Mouse (Mus musculus) erythroblast, embryonic 14.5 days (primary cell): Measurements from ENCODE around the gene Mdm4.

Experiments
- GATA1 ChIP-seq: IDR thresholded peaks from 2 replicates; pipeline ENCODE4 v1.6.1; 2012; ENCODE audit warnings: low read length, inconsistent platforms, mixed read lengths
- TAL1 ChIP-seq: IDR thresholded peaks from 3 replicates; pipeline ENCODE4 v1.6.1; 2012; ENCODE audit warnings: low read length, inconsistent platforms, mixed read lengths

DNA sequence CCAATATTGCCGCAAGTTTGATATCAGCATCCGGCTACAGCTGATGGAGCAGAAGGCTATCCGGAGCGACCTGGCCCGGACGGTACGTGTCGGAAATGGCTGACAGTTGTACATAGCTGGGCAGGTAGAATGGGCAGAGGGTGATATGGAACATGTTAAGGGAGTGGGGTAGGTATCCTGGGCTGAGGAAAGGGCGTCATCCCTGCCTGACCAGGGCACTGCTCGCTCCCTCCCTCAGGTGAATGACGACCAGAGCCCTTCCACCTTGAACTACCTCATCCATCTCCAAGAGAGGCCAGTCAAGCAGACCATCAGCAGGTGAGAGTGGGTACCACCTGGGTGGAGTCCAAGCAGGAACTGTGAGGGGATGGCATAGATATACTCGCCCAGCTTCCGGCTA is 44.2 kb upstream of the Mdm4 start:
- no peak for TF ChIP-seq TAL1
- TF ChIP-seq GATA1: no peak
